Mouse (Mus musculus) inflammation-experienced regulatory T-cells (primary cell): ENCODE measurements around the gene Tinag. TPM values are rescaled to one million over a fixed set of nuclear protein-coding genes. Genes with fewer than 3 reads are reported as not detected.

ENCODE experiments used
- polyA plus RNA-seq, 2 experiments: library from polyadenylated mRNA; unstranded; fragments of 100-300 nt; shearing (Covaris generic); gene quantifications; one replicate each; pipeline ENCODE4 v1.2.1; 2017

Tinag gene
- not detected for polyA plus RNA-seq

GRCm38 (mm10) chr9:77045585-77045984 lies at the start of gene Tinag:
Gene Tinag, minus strand, starts transcription at chr9:77045794.

